Mouse (Mus musculus) forebrain, embryonic 12.5 days (tissue): ENCODE measurements around the gene Entpd7. TPM values are rescaled to one million over a fixed set of nuclear protein-coding genes. Genes with fewer than 3 reads are reported as not detected.

Source experiments
- ATAC-seq: fragments of 200-750 bp; cut with Nextera tagmentation; 2 replicates; pipeline ENCODE4 v1.8.0; 2017; ENCODE audit warnings: moderate TSS enrichment; ENCODE audit not compliant: low FRiP score
- H3K27ac ChIP-seq: fragments of 300-500 bp; sonication (generic); 2 replicates; pipeline ENCODE4 v1.5.1; 2016; ENCODE audit warnings: mild to moderate bottlenecking
- H3K27me3 ChIP-seq: fragments of 300-500 bp; sonication (generic); 2 replicates; pipeline ENCODE4 v1.6.1; 2016; ENCODE audit warnings: mild to moderate bottlenecking
- H3K36me3 ChIP-seq: fragments of 300-500 bp; sonication (generic); replicated peaks from 2 replicates; pipeline ENCODE4 v1.6.1; 2016; ENCODE audit warnings: mild to moderate bottlenecking
- H3K4me1 ChIP-seq: fragments of 300-500 bp; sonication (generic); 2 replicates; pipeline ENCODE4 v1.6.1; 2016
- H3K4me2 ChIP-seq: fragments of 300-500 bp; sonication (generic); 2 replicates; pipeline ENCODE4 v1.6.1; 2016; ENCODE audit warnings: mild to moderate bottlenecking, moderate library complexity
- H3K4me3 ChIP-seq: fragments of 300-500 bp; sonication (generic); replicated peaks from 2 replicates; pipeline ENCODE4 v1.5.1; 2016; ENCODE audit warnings: mild to moderate bottlenecking
- H3K9ac ChIP-seq: fragments of 300-500 bp; sonication (generic); 2 replicates; pipeline ENCODE4 v1.6.1; 2016; ENCODE audit warnings: mild to moderate bottlenecking
- H3K9me3 ChIP-seq: fragments of 300-500 bp; sonication (generic); 2 replicates; pipeline ENCODE4 v1.6.1; 2016
- WGBS: fragments of 180-500 bp; shearing (Covaris S2); methylation state at CpG from one replicate; pipeline ENCODE4 v1.1.7; 2016; 5-methylcytosine and 5-hydroxymethylcytosine counted together
- polyA plus RNA-seq: library from polyadenylated mRNA; unstranded; fragments of >200 nt; fragmentation: Nextera tagmentation; extraction: Ambion mirVana; gene quantifications from 2 replicates; pipeline ENCODE4 v1.2.1, GENCODE M21; 2016

The Entpd7 gene
- polyA plus RNA-seq, 1 experiment from 2014 or later, result 10.2 TPM

- Histone ChIP-seq H3K36me3 (peaks cover 33% of the 10 kb centered on the region), H3K9me3 (no peaks in the 10 kb centered on the region), H3K27ac (no peak overlapping the region), H3K4me1 (no peaks in the 10 kb centered on the region), H3K9ac (no peak overlapping the region), H3K4me3 (no peak overlapping the region), H3K4me2 (no peak overlapping the region), H3K27me3 (no peaks in the 10 kb centered on the region)
- ATAC-seq, result no peak
- 94% methylated on average over 7 of the region's 7 CpGs for WGBS
These were observed 18.7 kb downstream of the Entpd7 start for GRCm38 (mm10) chr19:43708206-43708605.

GRCm38 (mm10) chr19:43709317-43709716, 19.8 kb downstream of the Entpd7 start:
- H3K36me3 ChIP-seq, result peaks cover 31% of the 10 kb centered on the region
- H3K4me3 ChIP-seq, result no peak overlapping the region
- H3K27me3 ChIP-seq, result no peaks in the 10 kb centered on the region

DNA sequence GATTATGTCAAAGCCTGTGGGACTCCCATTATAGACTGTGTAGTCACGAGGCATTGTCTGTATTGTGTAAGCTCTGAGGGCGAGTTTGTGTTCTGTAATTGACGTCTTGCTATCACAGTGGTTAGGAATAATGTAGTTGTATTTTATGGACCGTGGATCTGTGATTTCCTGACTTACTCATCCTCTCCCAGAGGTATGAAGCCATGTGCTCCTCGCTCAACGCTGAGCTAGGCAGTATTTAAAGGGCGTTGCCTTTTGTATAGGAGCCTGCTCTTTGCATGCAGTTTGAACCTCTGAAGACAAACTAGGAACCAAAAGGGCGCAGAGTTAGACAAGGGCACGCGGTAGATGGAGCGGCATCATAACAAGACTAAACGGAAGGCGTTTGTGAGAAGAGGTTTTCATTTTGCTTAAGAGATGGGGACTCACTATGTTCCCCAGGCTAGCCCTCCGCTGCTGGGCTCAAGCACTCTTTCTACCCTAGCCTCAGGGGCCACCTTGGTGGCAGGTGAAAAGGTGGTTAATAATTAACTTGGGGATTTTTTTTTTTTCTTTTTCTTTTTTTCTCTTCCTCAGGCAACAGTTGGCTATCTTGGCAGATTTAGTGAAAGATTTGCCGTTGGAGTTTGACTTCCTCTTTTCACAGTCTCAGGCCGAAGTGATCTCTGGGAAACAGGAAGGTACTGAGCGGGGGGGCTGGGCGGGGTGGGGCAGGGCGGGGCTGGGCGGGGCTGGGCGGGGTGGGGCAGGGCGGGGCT, 21.9 kb downstream of the Entpd7 start:
- Histone ChIP-seq H3K27ac (no peak overlapping the region), H3K4me2 (no peak overlapping the region), H3K9me3 (no peaks in the 10 kb centered on the region), H3K4me3 (no peak overlapping the region), H3K27me3 (no peaks in the 10 kb centered on the region), H3K4me1 (no peaks in the 10 kb centered on the region), H3K36me3 (peaks cover 11% of the 10 kb centered on the region), H3K9ac (no peak overlapping the region)
- ATAC-seq, result no peak
- WGBS, result 65% methylated on average over 22 of the region's 22 CpGs

More at GRCm38 (mm10) chr19:43709317-43709716, 19.8 kb downstream of the Entpd7 start:
- Histone ChIP-seq H3K27ac (no peak overlapping the region), H3K4me1 (no peaks in the 10 kb centered on the region), H3K4me2 (no peak overlapping the region), H3K9me3 (no peaks in the 10 kb centered on the region), H3K9ac (no peak overlapping the region)
- 78% methylated on average over 8 of the region's 8 CpGs for WGBS
- ATAC-seq, result no peak

GRCm38 (mm10) chr19:43711971-43712370, 22.5 kb downstream of the Entpd7 start:
- WGBS, result 79% methylated on average over 5 of the region's 5 CpGs

GRCm38 (mm10) chr19:43720061-43720460, 30.6 kb downstream of the Entpd7 start:
- Histone ChIP-seq H3K4me2 (no peak overlapping the region), H3K4me1 (no peaks in the 10 kb centered on the region), H3K4me3 (no peak overlapping the region), H3K27ac (no peak overlapping the region), H3K27me3 (no peaks in the 10 kb centered on the region), H3K36me3 (peaks cover 45% of the 10 kb centered on the region), H3K9ac (no peak overlapping the region), H3K9me3 (no peaks in the 10 kb centered on the region)
- WGBS, result 94% methylated on average over 11 of the region's 11 CpGs
- ATAC-seq, result no peak

More at GRCm38 (mm10) chr19:43711971-43712370, 22.5 kb downstream of the Entpd7 start:
- peaks cover 9% of the 10 kb centered on the region for H3K36me3 ChIP-seq
- no peak for ATAC-seq
- H3K4me2 ChIP-seq, result no peak overlapping the region
- H3K4me1 ChIP-seq, result no peaks in the 10 kb centered on the region
- H3K27ac ChIP-seq, result no peak overlapping the region
- H3K9me3 ChIP-seq, result no peaks in the 10 kb centered on the region
- H3K4me3 ChIP-seq, result no peak overlapping the region
- no peak overlapping the region for H3K9ac ChIP-seq
- H3K27me3 ChIP-seq, result no peaks in the 10 kb centered on the region

DNA sequence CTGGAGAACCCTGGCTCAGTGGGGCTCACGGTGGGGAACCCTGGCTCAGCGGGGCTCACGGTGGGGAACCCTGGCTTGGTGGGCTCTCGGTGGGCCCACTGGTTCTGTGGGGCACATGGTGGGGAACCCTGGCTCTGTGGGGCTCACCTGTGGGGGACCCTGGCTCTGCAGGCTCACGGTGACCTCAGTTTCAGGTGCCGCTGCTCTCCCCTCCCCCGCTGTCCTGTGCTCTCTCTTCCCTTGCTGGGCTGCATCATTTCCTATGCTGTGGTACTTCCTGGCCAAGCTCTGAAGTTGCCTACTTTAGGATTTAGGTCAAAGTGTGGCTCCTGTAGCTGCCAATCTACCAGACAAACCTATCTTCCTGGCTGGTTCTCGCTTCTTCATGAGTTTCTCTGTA, 33.4 kb downstream of the Entpd7 start:
- Histone ChIP-seq H3K9me3 (no peaks in the 10 kb centered on the region), H3K4me3 (no peak overlapping the region), H3K4me2 (no peak overlapping the region), H3K9ac (no peak overlapping the region), H3K27me3 (no peaks in the 10 kb centered on the region), H3K36me3 (peaks cover 61% of the 10 kb centered on the region), H3K4me1 (no peaks in the 10 kb centered on the region), H3K27ac (no peak overlapping the region)
- WGBS, result 68% methylated on average over 8 of the region's 8 CpGs
- no peak for ATAC-seq

DNA sequence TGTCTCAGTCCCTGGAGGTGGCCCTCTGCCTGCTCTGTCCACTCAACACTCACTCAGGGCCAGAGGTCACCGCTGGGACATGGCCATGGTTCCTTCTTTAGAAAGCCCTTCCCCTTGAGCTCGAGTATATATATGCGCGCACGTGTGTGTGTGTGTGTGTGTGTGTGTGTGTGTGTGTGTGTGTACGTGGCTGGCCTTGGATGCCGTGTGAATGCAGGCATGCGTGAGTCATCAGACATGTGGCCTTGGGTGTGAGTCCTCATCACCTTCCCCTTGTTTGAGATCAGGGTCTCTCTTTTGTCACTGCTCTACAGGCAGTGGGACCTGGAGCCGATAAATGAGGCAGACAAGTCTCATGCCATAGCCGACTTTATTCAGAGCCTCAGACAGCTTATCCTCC, 34.0 kb downstream of the Entpd7 start:
- Histone ChIP-seq H3K9me3 (no peaks in the 10 kb centered on the region), H3K4me2 (no peak overlapping the region), H3K4me3 (no peak overlapping the region), H3K9ac (no peak overlapping the region), H3K27me3 (no peaks in the 10 kb centered on the region), H3K36me3 (peaks cover 61% of the 10 kb centered on the region), H3K27ac (no peak overlapping the region), H3K4me1 (no peaks in the 10 kb centered on the region)
- 90% methylated on average over 10 of the region's 10 CpGs for WGBS
- ATAC-seq, result no peak

DNA sequence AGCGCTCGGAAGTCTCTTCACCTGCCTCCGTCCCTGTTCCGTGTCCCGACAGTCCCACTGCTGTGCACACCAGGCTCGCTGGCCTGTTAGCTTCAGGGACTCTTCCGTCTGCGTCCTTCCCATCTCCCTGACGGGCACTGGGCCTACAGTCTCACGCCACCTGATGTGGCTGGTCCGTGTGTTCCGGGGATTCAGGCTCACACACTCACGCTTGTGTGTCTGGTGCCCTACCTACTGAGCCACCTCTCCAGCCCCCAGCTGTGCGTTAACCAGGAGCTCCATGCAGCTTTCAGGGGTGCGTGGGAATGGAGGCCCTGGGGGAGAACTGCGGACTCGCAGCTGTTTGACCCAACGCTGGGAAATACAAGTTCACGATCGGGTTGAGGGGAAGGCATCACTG, 34.7 kb downstream of the Entpd7 start:
- Histone ChIP-seq H3K9ac (no peak overlapping the region), H3K36me3 (peaks cover 57% of the 10 kb centered on the region), H3K4me3 (no peak overlapping the region), H3K4me2 (no peak overlapping the region), H3K4me1 (no peaks in the 10 kb centered on the region), H3K27me3 (no peaks in the 10 kb centered on the region), H3K27ac (no peak overlapping the region), H3K9me3 (no peaks in the 10 kb centered on the region)
- ATAC-seq, result no peak
- 94% methylated on average over 20 of the region's 20 CpGs for WGBS

GRCm38 (mm10) chr19:43724821-43725220, 35.3 kb downstream of the Entpd7 start:
- Histone ChIP-seq H3K27me3 (no peaks in the 10 kb centered on the region), H3K4me2 (no peak overlapping the region), H3K36me3 (peaks cover 56% of the 10 kb centered on the region), H3K9ac (no peak overlapping the region), H3K9me3 (no peaks in the 10 kb centered on the region), H3K27ac (no peak overlapping the region), H3K4me3 (no peak overlapping the region), H3K4me1 (0 out of 2 replicates have a peak, but pooled peaks cover 2% of the 10 kb centered on the region)
- WGBS, result 85% methylated on average over 7 of the region's 7 CpGs
- ATAC-seq, result no peak

DNA sequence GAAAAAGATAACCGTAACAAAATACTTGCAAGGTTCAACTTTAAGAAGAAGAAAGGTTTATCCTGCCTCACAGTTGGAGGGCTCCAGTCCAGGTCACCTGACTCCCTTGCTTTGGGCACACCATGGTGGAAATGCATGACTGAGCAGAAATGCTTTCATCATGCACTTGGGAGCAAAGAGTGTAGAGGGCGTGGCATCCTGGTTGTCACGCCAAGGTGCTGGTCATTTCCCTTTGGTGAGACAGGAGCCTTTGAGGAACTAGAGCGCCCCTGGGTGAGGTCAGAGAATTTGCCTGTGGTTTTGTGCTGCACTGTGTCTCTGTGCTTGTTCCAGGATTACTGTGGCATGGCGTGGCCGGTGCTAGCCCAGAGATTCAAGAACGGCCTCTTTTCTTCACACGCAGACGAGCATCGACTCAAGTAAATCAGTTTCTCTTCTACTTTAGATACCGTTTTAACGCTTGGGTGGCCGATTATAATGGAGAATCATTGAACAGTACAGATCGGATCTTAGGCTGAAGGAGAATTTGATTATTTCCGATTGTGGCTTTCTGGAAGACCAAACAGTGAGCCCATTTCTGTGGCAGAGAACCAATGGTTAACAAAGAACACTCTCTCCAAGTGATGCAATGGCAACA, 37.2 kb downstream of the Entpd7 start:
- Histone ChIP-seq H3K9ac (no peak overlapping the region), H3K9me3 (no peaks in the 10 kb centered on the region), H3K4me3 (no peak overlapping the region), H3K27ac (no peak overlapping the region), H3K4me2 (no peak overlapping the region), H3K4me1 (peaks cover 2% of the 10 kb centered on the region; the same call in 1 of the 2 replicates), H3K36me3 (peaks cover 48% of the 10 kb centered on the region), H3K27me3 (no peaks in the 10 kb centered on the region)
- ATAC-seq, result no peak
- WGBS, result 61% methylated on average over 15 of the region's 15 CpGs

DNA sequence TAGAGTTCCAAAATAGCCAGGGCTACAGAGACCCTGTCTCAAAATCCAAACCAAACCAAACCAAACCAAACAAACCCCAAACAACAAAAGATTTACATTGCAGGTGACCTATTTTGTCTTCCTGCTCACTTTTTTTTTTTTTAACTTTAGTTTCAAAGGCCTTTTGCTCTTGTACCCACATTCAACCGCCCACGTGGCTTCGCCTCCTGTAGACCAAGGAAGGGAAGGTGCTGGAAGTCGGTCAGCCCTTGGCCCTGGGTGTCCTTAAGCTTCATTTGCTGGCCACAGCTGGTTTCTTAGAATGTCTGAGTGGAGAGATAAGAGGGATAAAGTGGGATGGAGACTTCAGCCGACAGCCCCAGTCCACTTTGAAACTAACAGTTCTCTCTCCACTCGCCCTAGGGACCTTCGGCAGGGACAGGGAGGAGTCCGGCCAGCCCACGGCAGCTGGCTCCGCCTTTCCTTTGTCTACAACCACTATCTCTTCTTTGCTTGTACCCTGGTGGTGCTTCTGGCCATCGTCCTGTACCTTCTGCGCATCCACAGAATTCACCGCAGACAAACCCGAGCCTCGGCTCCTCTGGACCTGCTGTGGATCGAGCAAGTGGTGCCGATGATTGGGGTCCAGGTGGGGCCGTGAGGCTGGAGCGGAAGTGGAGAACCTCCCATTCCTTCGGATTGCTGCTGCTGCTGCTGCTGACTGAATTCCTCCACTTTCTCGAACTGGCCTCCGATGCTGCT, 40.0 kb downstream of the Entpd7 start:
- H3K36me3 ChIP-seq, result peaks cover 43% of the 10 kb centered on the region
- no peaks in the 10 kb centered on the region for H3K27me3 ChIP-seq
- peak overlapping the region; percentile 44 for H3K4me2 ChIP-seq
- H3K9me3 ChIP-seq, result no peaks in the 10 kb centered on the region
- 47% methylated on average over 22 of the region's 22 CpGs for WGBS
- H3K27ac ChIP-seq, result no peak overlapping the region
- ATAC-seq, result no peak
- peak overlapping the region; percentile 22; the same call in 1 of the 2 replicates for H3K4me3 ChIP-seq
- H3K9ac ChIP-seq, result peak overlapping the region; percentile 9; the same call in 1 of the 2 replicates
- H3K4me1 ChIP-seq, result peaks cover 2% of the 10 kb centered on the region; the same call in 1 of the 2 replicates

DNA sequence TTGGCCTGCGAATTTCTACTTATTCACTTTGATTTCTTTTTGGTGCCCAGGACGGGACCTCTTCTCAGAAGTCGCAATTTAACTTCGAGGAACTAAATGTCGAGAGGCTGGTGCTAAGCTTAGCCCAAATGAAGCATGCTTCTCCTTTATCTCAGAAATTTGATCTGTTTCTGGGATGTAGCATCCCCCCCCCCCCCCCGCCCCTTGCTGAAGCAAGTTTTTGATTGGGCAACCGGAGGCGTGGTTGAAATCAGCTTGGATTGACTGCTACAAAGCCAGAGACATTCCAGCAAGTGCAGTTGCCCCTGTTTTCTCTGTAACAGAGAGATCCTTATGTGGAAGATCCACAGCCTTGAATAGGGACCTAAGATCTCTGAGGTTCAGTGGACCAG, 40.6 kb downstream of the Entpd7 start:
- 29% methylated on average over 8 of the region's 8 CpGs for WGBS
- Histone ChIP-seq H3K4me1 (peaks cover 2% of the 10 kb centered on the region; the same call in 1 of the 2 replicates), H3K4me2 (peak overlapping the region; percentile 44), H3K36me3 (peaks cover 42% of the 10 kb centered on the region), H3K9ac (0 out of 2 replicates have a peak overlapping the region, but pooled peaks have one; percentile 9), H3K27me3 (no peaks in the 10 kb centered on the region), H3K27ac (no peak overlapping the region), H3K4me3 (peak overlapping the region; percentile 22; the same call in 1 of the 2 replicates), H3K9me3 (no peaks in the 10 kb centered on the region)
- ATAC-seq, result no peak
